Mouse (Mus musculus) liver, adult (tissue): ENCODE data around the gene Armh3.

Experiments
- GATA4 ChIP-seq: IDR thresholded peaks from 2 replicates; pipeline ENCODE4 v1.6.1; 2014; ENCODE audit warnings: mild to moderate bottlenecking, low read length; ENCODE audit not compliant: insufficient replicate concordance

The Armh3 gene

GRCm38 (mm10) chr19:45947286-45947685 lies 51.0 kb downstream of the Armh3 start:
- no peak for TF ChIP-seq GATA4

- no peak for TF ChIP-seq GATA4
Observed at GRCm38 (mm10) chr19:45946541-45946940, 51.7 kb downstream of the Armh3 start.

- TF ChIP-seq GATA4, result no peak
Observed at GRCm38 (mm10) chr19:45945986-45946385, 52.3 kb downstream of the Armh3 start.

- no peak for TF ChIP-seq GATA4
Observed at GRCm38 (mm10) chr19:45943758-45944157, 54.5 kb downstream of the Armh3 start.

- no peak for TF ChIP-seq GATA4
Observed at GRCm38 (mm10) chr19:45938064-45938463, 60.2 kb downstream of the Armh3 start.

- no peak for TF ChIP-seq GATA4
Observed at GRCm38 (mm10) chr19:45937530-45937929, 60.8 kb downstream of the Armh3 start.

- no peak for TF ChIP-seq GATA4
Observed at GRCm38 (mm10) chr19:45927236-45927635, 71.1 kb downstream of the Armh3 start.

- TF ChIP-seq GATA4, result no peak
Observed at GRCm38 (mm10) chr19:45926342-45926741, 71.9 kb downstream of the Armh3 start.

- TF ChIP-seq GATA4, result no peak
Observed at GRCm38 (mm10) chr19:45920299-45921090, 77.8 kb downstream of the Armh3 start.

GRCm38 (mm10) chr19:45918406-45918805 lies 79.9 kb downstream of the Armh3 start:
- no peak for TF ChIP-seq GATA4

GRCm38 (mm10) chr19:45917856-45918255 lies 80.4 kb downstream of the Armh3 start:
- no peak for TF ChIP-seq GATA4

GRCm38 (mm10) chr19:45916461-45916860 lies 81.8 kb downstream of the Armh3 start:
- no peak for TF ChIP-seq GATA4

- TF ChIP-seq GATA4, result no peak
Observed at GRCm38 (mm10) chr19:45916026-45916425, 82.3 kb downstream of the Armh3 start.

GRCm38 (mm10) chr19:45913036-45913435 lies 85.3 kb downstream of the Armh3 start:
- TF ChIP-seq GATA4, result no peak

- TF ChIP-seq GATA4, result no peak
Observed at GRCm38 (mm10) chr19:45912376-45912775, 85.9 kb downstream of the Armh3 start.

- no peak for TF ChIP-seq GATA4
Observed at GRCm38 (mm10) chr19:45911236-45912025, 86.9 kb downstream of the Armh3 start.

GRCm38 (mm10) chr19:45908246-45908645 lies 90.0 kb downstream of the Armh3 start:
- TF ChIP-seq GATA4, result no peak

GRCm38 (mm10) chr19:45907416-45907815 lies 90.9 kb downstream of the Armh3 start:
- no peak for TF ChIP-seq GATA4
